ENCODE assay signal across 21 mouse cellular contexts in genomic region chr6:104990366-104990765, GRCm38 (mm10).
A peak's percentile ranks its signal among the peaks of the same experiment; 100 is the strongest.
DNase-seq lines count a peak whose midpoint lies in the region; ATAC-seq lines count a peak whose summit lies in the region.
"Had no signal": no experiment of that assay in that cellular context is flagged by ENCODE, and none has a peak within 500 bp of the region (broad histone marks: within the 10 kb centered on the region; RNA-seq: fewer than 3 reads in every experiment).

No protein-coding gene starts in this region.

- no peaks in the 10 kb centered on the region for H3K27me3 ChIP-seq in forebrain, embryonic 11.5 days (ENCODE audit: control insufficient read depth, insufficient read depth, low read length)
- H3K27me3 ChIP-seq in forebrain, embryonic 12.5 days: no peaks in the 10 kb centered on the region
- H3K27me3 ChIP-seq in forebrain, embryonic 14.5 days (replicated peaks; ENCODE audit: control insufficient read depth, insufficient read depth, low read length): no peaks in the 10 kb centered on the region
- H3K27me3 ChIP-seq in forebrain, embryonic 10.5 days (ENCODE audit: poor library complexity, severe bottlenecking): no peaks in the 10 kb centered on the region
- no peaks in the 10 kb centered on the region for H3K27me3 ChIP-seq in forebrain, embryonic 15.5 days
- no peaks in the 10 kb centered on the region for H3K27me3 ChIP-seq in hindbrain, embryonic 11.5 days (ENCODE audit: control insufficient read depth, insufficient read depth, low read length)
- H3K27me3 ChIP-seq: CH12.LX; embryonic facial prominence, embryonic 12.5 days had no signal

- no peak overlapping the region for H3K9ac ChIP-seq in forebrain, embryonic 11.5 days (ENCODE audit: low read length)
- no peak overlapping the region for H3K9ac ChIP-seq in forebrain, embryonic 12.5 days
- no peak overlapping the region for H3K9ac ChIP-seq in forebrain, embryonic 14.5 days (ENCODE audit: low read length)
- no peak overlapping the region for H3K9ac ChIP-seq in forebrain, embryonic 15.5 days (replicated peaks)
- no peak overlapping the region for H3K9ac ChIP-seq in hindbrain, embryonic 11.5 days (ENCODE audit: low read depth, low read length)
- H3K9ac ChIP-seq: embryonic facial prominence, embryonic 12.5 days had no signal

- peak; percentile 56; the same call in 1 of the 2 replicates for ATAC-seq in forebrain, embryonic 11.5 days (replicated peaks; ENCODE audit: low FRiP score)
- no peak; the same call in 1 of the 2 replicates for ATAC-seq in forebrain, embryonic 12.5 days (ENCODE audit: low FRiP score)
- peak; percentile 80 for ATAC-seq in forebrain, embryonic 14.5 days
- peak; percentile 75; the same call in 1 of the 2 replicates for ATAC-seq in forebrain, embryonic 15.5 days (replicated peaks)
- ATAC-seq in hindbrain, embryonic 11.5 days (ENCODE audit: low FRiP score): no peak
- ATAC-seq: activated CD4-positive, CD25-positive, alpha-beta regulatory T cell, adult 4 months; CD4-positive, CD25-positive, alpha-beta regulatory T cell, adult 4 months had no signal

- H3K36me3 ChIP-seq in forebrain, embryonic 11.5 days (ENCODE audit: control insufficient read depth, insufficient read depth, low read length): no peaks in the 10 kb centered on the region
- H3K36me3 ChIP-seq in forebrain, embryonic 12.5 days (replicated peaks): no peaks in the 10 kb centered on the region
- H3K36me3 ChIP-seq in forebrain, embryonic 14.5 days (ENCODE audit: control insufficient read depth, insufficient read depth, low read length): no peaks in the 10 kb centered on the region
- H3K36me3 ChIP-seq in forebrain, embryonic 10.5 days (replicated peaks): no peaks in the 10 kb centered on the region
- H3K36me3 ChIP-seq in forebrain, embryonic 15.5 days: no peaks in the 10 kb centered on the region
- H3K36me3 ChIP-seq in hindbrain, embryonic 11.5 days (ENCODE audit: control insufficient read depth, insufficient read depth, low read length): no peaks in the 10 kb centered on the region
- H3K36me3 ChIP-seq: embryonic facial prominence, embryonic 10.5 days; embryonic facial prominence, embryonic 12.5 days; G1E had no signal

- no peaks in the 10 kb centered on the region for H3K4me1 ChIP-seq in forebrain, embryonic 11.5 days (replicated peaks; ENCODE audit: control insufficient read depth, insufficient read depth, low read length)
- H3K4me1 ChIP-seq in forebrain, embryonic 12.5 days: no peaks in the 10 kb centered on the region
- H3K4me1 ChIP-seq in forebrain, embryonic 14.5 days (ENCODE audit: control insufficient read depth, insufficient read depth, low read length): no peaks in the 10 kb centered on the region
- H3K4me1 ChIP-seq in forebrain, embryonic 10.5 days: peaks cover 24% of the 10 kb centered on the region
- no peaks in the 10 kb centered on the region for H3K4me1 ChIP-seq in forebrain, embryonic 15.5 days
- no peaks in the 10 kb centered on the region for H3K4me1 ChIP-seq in hindbrain, embryonic 11.5 days (replicated peaks; ENCODE audit: control insufficient read depth, insufficient read depth, low read length)
- H3K4me1 ChIP-seq: embryonic facial prominence, embryonic 10.5 days; embryonic facial prominence, embryonic 12.5 days had no signal

- H3K9me3 ChIP-seq in forebrain, embryonic 11.5 days (ENCODE audit: control insufficient read depth, low read length): no peaks in the 10 kb centered on the region
- no peaks in the 10 kb centered on the region for H3K9me3 ChIP-seq in forebrain, embryonic 12.5 days
- no peaks in the 10 kb centered on the region for H3K9me3 ChIP-seq in forebrain, embryonic 14.5 days (replicated peaks; ENCODE audit: control insufficient read depth, low read length)
- H3K9me3 ChIP-seq in forebrain, embryonic 10.5 days: no peaks in the 10 kb centered on the region
- H3K9me3 ChIP-seq in forebrain, embryonic 15.5 days: no peaks in the 10 kb centered on the region
- H3K9me3 ChIP-seq in hindbrain, embryonic 11.5 days (ENCODE audit: control insufficient read depth, low read length): no peaks in the 10 kb centered on the region
- H3K9me3 ChIP-seq: embryonic facial prominence, embryonic 10.5 days; embryonic facial prominence, embryonic 12.5 days; G1E had no signal

- 37% methylated on average over 2 of the region's 2 CpGs for WGBS in forebrain, embryonic 11.5 days
- 28% methylated on average over 2 of the region's 2 CpGs for WGBS in forebrain, embryonic 12.5 days
- 9% methylated on average over 2 of the region's 2 CpGs for WGBS in forebrain, embryonic 14.5 days
- 58% methylated on average over 2 of the region's 2 CpGs for WGBS in forebrain, embryonic 10.5 days
- 16% methylated on average over 2 of the region's 2 CpGs for WGBS in forebrain, embryonic 15.5 days
- 84% methylated on average over 2 of the region's 2 CpGs for whole genome bisulfite sequencing in hindbrain, embryonic 11.5 days

- no peak overlapping the region for H3K27ac ChIP-seq in forebrain, embryonic 11.5 days (ENCODE audit: low read depth, low read length)
- H3K27ac ChIP-seq in forebrain, embryonic 12.5 days: no peak overlapping the region
- H3K27ac ChIP-seq in forebrain, embryonic 14.5 days (ENCODE audit: low read depth, low read length): no peak overlapping the region
- no peak overlapping the region for H3K27ac ChIP-seq in forebrain, embryonic 10.5 days
- no peak overlapping the region for H3K27ac ChIP-seq in forebrain, embryonic 15.5 days (replicated peaks)
- no peak overlapping the region for H3K27ac ChIP-seq in hindbrain, embryonic 11.5 days (ENCODE audit: low read depth, low read length)
- H3K27ac ChIP-seq: embryonic facial prominence, embryonic 10.5 days; embryonic facial prominence, embryonic 12.5 days had no signal

- H3K4me3 ChIP-seq in forebrain, embryonic 11.5 days (ENCODE audit: low read depth, low read length): no peak overlapping the region
- no peak overlapping the region for H3K4me3 ChIP-seq in forebrain, embryonic 12.5 days (replicated peaks)
- no peak overlapping the region for H3K4me3 ChIP-seq in forebrain, embryonic 14.5 days (ENCODE audit: low read depth, low read length)
- no peak overlapping the region for H3K4me3 ChIP-seq in forebrain, embryonic 10.5 days
- H3K4me3 ChIP-seq in forebrain, embryonic 15.5 days: no peak overlapping the region
- no peak overlapping the region for H3K4me3 ChIP-seq in hindbrain, embryonic 11.5 days (ENCODE audit: low read depth, low read length)
- H3K4me3 ChIP-seq: embryonic facial prominence, embryonic 10.5 days; embryonic facial prominence, embryonic 12.5 days had no signal

- H3K4me2 ChIP-seq in forebrain, embryonic 11.5 days (ENCODE audit: low read depth, low read length, severe bottlenecking): no peak overlapping the region
- H3K4me2 ChIP-seq in forebrain, embryonic 12.5 days: no peak overlapping the region
- no peak overlapping the region for H3K4me2 ChIP-seq in forebrain, embryonic 14.5 days (ENCODE audit: low read length)
- H3K4me2 ChIP-seq in forebrain, embryonic 15.5 days (replicated peaks): no peak overlapping the region
- H3K4me2 ChIP-seq in hindbrain, embryonic 11.5 days (replicated peaks; ENCODE audit: low read depth, low read length): no peak overlapping the region
- H3K4me2 ChIP-seq: embryonic facial prominence, embryonic 12.5 days had no signal

- no peak for DNase-seq in forebrain, embryonic 11.5 days (ENCODE audit: low spot score)
- DNase-seq in forebrain, embryonic 14.5 days (ENCODE audit: low spot score): peak; percentile 65
- DNase-seq in forebrain, embryonic 10.5 days (ENCODE audit: extremely low spot score, low spot score): no peak
- DNase-seq in urinary bladder, postnatal 4 days (ENCODE audit: low spot score in 2 of 2): no peak
- DNase-seq in hindbrain, embryonic 11.5 days (ENCODE audit: low spot score): no peak
- DNase-seq: adrenal gland, adult 8-10 months; adrenal gland, postnatal 14 days; B cell, adult 2 months; cerebellum, adult 11-12 months; cerebellum, adult 2 months; cerebellum, adult 9-10 months; cerebellum, postnatal 10 days; cerebellum, postnatal 25 days had no signal

Comparison
In these comparisons a context has a peak if more than half of its experiments do, and no peak if none do; other contexts are left out.
1. ATAC-seq: peak in forebrain, embryonic 11.5 days (single experiment), forebrain, embryonic 14.5 days (single experiment) and forebrain, embryonic 15.5 days (single experiment); none in forebrain, embryonic 12.5 days (single experiment) and hindbrain, embryonic 11.5 days (single experiment).